Mouse (Mus musculus): ENCODE data around the gene Rsg1. TPM values are rescaled to one million over a fixed set of nuclear protein-coding genes. Genes with fewer than 3 reads are reported as not detected.

The Rsg1 gene
- polyA plus RNA-seq, 1 experiment from 2014 or later: 8.7 TPM

DNA sequence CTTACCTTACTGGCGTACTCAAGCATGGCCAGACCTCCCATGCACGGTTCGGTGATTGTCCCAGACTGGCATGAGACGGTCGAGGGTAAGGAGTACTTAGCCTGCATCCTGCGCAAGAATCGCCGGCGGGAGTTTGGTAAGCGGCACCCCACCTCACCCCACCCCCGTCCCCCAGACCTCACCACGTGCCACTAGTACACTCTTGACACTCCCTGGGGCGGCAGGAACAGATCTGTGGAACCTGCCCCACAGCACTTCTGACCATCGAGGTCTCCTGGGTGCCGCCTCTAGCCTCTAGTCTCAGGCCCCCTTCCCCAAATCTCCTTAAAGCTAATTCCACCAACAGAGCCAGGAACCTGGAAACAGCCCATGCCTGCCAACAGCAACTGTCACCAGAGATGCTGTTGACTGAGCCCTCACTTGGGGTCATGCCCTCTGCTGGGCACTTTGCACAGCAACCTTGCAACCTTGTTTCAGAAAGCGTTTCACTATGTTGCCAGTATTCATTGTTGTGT is 638 bp downstream of the Rsg1 start:
- H3K9ac ChIP-seq: peak overlapping the region; percentile 71
- peak; percentile 70 for ATAC-seq (replicated peaks)
- H3K36me3 ChIP-seq (replicated peaks): no peaks in the 10 kb centered on the region
- peak overlapping the region; percentile 93 for H3K4me2 ChIP-seq
- H3K4me1 ChIP-seq: peaks cover 15% of the 10 kb centered on the region
- H3K4me3 ChIP-seq: peak overlapping the region; percentile 63
- WGBS: 1% methylated on average over 16 of the region's 16 CpGs
- no peaks in the 10 kb centered on the region for H3K9me3 ChIP-seq
- peak overlapping the region; percentile 77; the same call in 1 of the 2 replicates for H3K27ac ChIP-seq
- H3K27me3 ChIP-seq (replicated peaks): no peaks in the 10 kb centered on the region

DNA sequence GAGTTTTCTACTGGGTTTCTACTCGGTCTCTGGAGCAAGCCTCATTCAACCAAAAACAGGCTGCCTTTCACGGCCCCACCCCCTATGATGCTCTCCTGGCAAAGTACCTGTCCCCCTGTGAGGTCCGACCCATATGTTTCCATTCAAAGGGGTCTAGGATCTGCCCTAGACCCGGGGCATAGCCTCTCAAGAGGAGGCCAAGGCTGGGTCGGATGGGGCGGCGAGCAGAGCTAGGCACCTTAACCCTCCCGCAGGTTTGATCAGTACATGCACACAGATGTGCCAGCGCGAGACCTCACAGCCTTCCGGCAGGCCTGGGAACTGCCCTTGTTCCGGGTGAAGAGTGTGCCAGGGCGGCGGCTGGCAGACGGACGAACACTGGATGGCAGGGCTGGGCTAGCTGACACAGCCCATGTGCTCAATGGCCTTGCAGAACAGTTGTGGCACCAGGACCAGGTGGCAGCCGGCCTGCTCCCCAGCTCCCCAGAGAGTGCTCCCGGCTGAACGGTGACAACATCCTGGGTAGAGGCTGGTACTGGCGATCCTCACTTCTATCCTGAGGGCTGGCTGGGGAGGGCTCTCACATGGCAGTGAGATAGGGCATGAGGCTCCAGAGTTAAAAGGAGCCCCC is 5.9 kb downstream of the Rsg1 start:
- H3K4me3 ChIP-seq: no peak overlapping the region
- 90% methylated on average over 20 of the region's 20 CpGs for WGBS
- peaks cover 2% of the 10 kb centered on the region for H3K4me1 ChIP-seq
- H3K9ac ChIP-seq: no peak overlapping the region
- H3K4me2 ChIP-seq: no peak overlapping the region
- no peaks in the 10 kb centered on the region for H3K27me3 ChIP-seq (replicated peaks)
- no peaks in the 10 kb centered on the region for H3K9me3 ChIP-seq
- no peaks in the 10 kb centered on the region for H3K36me3 ChIP-seq (replicated peaks)
- no peak overlapping the region for H3K27ac ChIP-seq
- no peak for ATAC-seq (replicated peaks)

DNA sequence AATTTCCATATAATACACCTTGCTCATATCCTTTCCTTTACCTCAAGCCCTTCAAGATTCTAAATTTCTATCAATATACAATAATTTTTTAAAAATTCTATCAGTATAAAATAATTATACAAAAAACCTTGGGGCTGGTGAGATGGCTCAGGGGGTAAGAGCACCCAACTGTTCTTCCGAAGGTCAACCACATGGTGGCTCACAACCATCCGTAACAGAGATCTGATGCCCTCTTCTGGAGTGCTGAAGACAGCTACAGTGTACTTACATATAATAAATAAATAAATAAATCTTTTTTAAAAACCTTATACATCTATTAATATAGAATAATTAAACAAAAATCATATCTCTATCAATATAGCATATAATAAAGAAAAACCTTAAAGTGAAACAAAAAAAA is 8.1 kb downstream of the Rsg1 start:
- Histone ChIP-seq H3K27ac (no peak overlapping the region), H3K4me2 (no peak overlapping the region), H3K9me3 (no peaks in the 10 kb centered on the region), H3K4me1 (no peaks in the 10 kb centered on the region), H3K4me3 (no peak overlapping the region), H3K36me3 (replicated peaks) (no peaks in the 10 kb centered on the region), H3K9ac (no peak overlapping the region), H3K27me3 (replicated peaks) (no peaks in the 10 kb centered on the region)
- WGBS: 78% methylated on average over 2 of the region's 2 CpGs
- ATAC-seq (replicated peaks): no peak

DNA sequence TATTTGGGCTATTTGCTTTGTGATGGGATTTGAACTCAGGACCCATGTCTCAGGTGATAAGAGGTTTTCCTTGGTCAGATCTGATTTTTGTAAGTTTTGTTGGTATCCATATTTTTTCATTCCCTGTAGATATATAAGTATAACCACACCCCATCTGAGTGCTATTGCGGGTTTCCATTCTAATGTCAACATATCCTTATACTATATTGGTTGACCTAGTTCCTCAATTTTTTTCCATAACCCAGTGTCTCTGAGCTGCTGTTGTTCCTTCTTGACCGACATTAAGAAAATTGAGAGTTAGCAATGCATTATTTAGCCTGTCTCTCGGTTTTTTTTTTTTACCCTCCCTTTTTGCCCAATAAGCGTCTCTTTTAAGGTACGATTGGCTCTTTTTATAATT is 9.0 kb downstream of the Rsg1 start:
- 92% methylated on average over 5 of the region's 5 CpGs for WGBS
- Histone ChIP-seq H3K27ac (no peak overlapping the region), H3K9ac (no peak overlapping the region), H3K27me3 (replicated peaks) (no peaks in the 10 kb centered on the region), H3K36me3 (replicated peaks) (no peaks in the 10 kb centered on the region), H3K4me3 (no peak overlapping the region), H3K4me1 (no peaks in the 10 kb centered on the region), H3K4me2 (no peak overlapping the region), H3K9me3 (no peaks in the 10 kb centered on the region)
- no peak for ATAC-seq (replicated peaks)

DNA sequence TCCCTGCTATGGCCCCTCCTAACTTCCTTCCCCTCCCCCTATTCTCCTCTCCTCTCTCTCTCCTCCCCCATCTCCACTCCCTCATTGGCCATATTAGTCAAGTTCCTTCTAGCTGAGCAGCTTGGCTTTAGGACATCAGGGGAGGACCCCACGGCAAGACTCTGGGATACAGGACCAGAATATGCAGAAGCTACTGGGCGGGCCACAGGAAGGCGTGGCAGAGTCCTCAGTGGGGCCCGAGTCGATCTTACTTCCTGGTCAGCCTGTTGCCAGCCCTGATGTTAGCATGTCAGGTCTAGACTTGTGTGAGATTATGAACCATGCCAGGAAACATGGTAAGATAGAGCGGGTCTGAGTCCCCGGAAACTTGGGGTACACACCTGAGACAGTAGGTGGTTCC is 14.9 kb downstream of the Rsg1 start:
- H3K9me3 ChIP-seq: no peaks in the 10 kb centered on the region
- no peaks in the 10 kb centered on the region for H3K36me3 ChIP-seq (replicated peaks)
- no peaks in the 10 kb centered on the region; the same call in 1 of the 2 replicates for H3K27me3 ChIP-seq (replicated peaks)
- H3K4me1 ChIP-seq: no peaks in the 10 kb centered on the region
- H3K9ac ChIP-seq: no peak overlapping the region
- H3K27ac ChIP-seq: no peak overlapping the region
- no peak overlapping the region for H3K4me3 ChIP-seq
- 93% methylated on average over 7 of the region's 7 CpGs for whole genome bisulfite sequencing
- no peak for ATAC-seq (replicated peaks)
- H3K4me2 ChIP-seq: no peak overlapping the region

DNA sequence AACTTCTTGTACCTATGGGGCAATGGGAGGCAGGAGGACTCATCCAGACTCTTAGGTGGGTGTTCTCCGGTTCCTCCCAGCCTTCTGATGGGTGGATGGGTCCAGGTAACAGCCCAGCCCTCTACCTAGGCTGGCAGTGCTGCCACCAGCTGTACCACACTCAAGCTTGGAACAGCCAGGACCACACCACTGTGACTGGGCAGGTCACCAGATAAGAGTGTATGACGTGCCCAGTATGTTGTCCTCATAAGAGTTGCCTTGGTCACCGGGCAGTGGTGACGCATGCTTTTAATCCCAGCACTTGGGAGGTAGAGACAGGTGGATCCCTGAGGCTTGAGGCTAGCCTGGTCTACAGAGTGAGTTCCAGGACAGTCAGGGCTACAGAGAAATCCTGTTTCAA is 19.4 kb downstream of the Rsg1 start:
- H3K9ac ChIP-seq: no peak overlapping the region
- H3K27ac ChIP-seq: no peak overlapping the region
- H3K9me3 ChIP-seq: no peaks in the 10 kb centered on the region
- no peak overlapping the region for H3K4me3 ChIP-seq
- WGBS: 90% methylated on average over 4 of the region's 4 CpGs
- H3K36me3 ChIP-seq (replicated peaks): no peaks in the 10 kb centered on the region
- no peaks in the 10 kb centered on the region for H3K4me1 ChIP-seq
- no peak for ATAC-seq (replicated peaks)
- peaks cover 10% of the 10 kb centered on the region for H3K27me3 ChIP-seq (replicated peaks)
- no peak overlapping the region for H3K4me2 ChIP-seq

DNA sequence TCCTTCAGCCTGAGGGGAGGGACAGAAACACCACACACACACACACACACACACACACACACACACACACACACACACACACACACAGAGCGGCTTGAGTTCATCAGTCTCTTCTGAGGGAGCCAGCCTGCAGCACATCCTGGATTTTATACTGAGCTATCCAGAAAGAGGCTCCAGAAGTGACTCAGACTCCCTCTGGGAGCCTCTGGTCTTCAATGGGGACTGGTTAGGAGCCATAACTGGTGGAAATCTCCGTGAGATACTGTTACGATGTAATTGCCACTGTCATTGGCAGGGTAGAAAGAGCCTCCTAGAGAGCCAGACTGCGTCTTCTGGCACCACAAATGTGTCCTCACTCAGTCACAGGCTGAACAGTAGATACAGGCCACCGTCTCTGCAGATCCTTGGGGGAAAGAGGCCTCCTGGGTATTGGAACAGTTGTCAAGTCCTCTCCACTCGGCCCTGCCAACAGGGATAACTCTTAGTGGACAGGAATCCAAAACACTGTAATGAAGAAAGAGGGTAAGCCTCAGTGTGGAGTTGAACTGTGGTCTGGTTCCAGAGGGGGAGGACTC is 21.9 kb downstream of the Rsg1 start:
- Histone ChIP-seq H3K4me3 (no peak overlapping the region), H3K9me3 (no peaks in the 10 kb centered on the region), H3K27ac (no peak overlapping the region), H3K4me1 (peaks cover 14% of the 10 kb centered on the region), H3K4me2 (no peak overlapping the region), H3K27me3 (replicated peaks) (peaks cover 31% of the 10 kb centered on the region), H3K36me3 (replicated peaks) (no peaks in the 10 kb centered on the region), H3K9ac (no peak overlapping the region)
- no peak for ATAC-seq (replicated peaks)
- WGBS: 78% methylated on average over 6 of the region's 6 CpGs

DNA sequence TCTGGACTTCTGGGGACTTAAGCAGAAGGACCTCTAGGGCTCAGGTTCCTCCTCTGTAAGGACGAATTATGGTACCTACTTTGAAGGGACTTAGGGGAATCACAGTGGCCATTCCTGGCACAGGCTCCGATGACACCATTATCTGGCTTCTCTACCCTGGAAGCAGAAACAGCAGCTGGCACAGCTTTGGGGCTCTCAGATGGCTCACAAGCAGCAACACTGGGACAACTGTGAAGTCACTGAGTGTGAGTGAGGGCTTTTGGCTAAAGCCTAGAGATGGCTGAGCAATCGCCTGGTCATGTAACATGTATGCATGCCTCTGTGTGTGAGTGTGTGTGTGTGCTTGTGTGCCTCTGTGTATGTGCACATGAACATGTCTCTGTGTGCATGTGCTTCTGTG is 23.1 kb downstream of the Rsg1 start:
- peaks cover 43% of the 10 kb centered on the region for H3K27me3 ChIP-seq (replicated peaks)

DNA sequence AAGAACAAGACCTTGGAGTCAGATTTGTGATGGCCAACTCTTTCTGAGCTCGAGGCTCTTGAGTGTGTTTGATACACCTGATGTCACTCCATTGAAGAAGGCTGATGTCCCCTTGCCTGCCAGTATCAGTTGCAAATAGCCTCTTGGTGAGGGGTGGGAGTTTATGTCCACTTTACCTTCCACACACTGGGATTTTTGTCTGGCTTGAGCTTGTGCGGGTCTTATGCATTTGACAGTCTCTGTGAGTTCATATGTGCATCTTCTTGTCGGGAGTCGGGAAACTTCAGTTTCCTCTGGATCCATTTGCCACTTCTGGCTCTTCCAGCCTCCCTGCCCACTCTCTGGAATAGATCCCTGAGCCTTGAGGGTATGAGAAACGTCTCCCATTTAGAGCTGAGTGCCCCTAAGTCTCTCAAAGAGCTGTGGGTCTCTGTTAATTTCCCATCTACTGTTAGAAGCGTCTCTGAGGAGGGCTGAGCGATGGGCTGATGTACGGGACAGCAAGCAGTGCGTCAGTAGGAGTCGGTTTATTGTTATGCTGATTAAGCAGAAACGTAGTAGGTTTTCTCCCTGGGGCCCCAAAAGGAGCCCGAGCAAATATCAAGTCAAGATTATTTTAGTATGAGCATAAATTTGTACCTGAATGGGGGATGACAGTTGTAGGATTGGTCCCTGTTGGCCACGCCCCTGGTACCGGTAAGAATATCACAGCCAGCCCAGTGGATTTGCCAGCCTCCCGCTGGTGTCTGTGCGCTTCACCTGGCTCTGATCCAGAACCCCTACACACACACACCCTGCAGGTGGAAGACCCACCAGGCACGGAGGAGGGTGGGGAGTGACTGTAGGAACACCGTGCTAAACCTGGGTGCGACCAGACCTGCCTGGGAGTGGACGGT is 25.0 kb downstream of the Rsg1 start:
- peaks cover 53% of the 10 kb centered on the region for H3K27me3 ChIP-seq (replicated peaks)
- 2% methylated on average over 20 of the region's 20 CpGs for WGBS
- peak overlapping the region; percentile 62 for H3K4me2 ChIP-seq
- peaks cover 22% of the 10 kb centered on the region for H3K4me1 ChIP-seq
- H3K4me3 ChIP-seq: peak overlapping the region; percentile 32
- H3K9me3 ChIP-seq: no peaks in the 10 kb centered on the region
- no peak; the same call in 1 of the 2 replicates for ATAC-seq (replicated peaks)
- H3K36me3 ChIP-seq (replicated peaks): no peaks in the 10 kb centered on the region
- no peak overlapping the region for H3K27ac ChIP-seq
- peak overlapping the region; percentile 20; the same call in 1 of the 2 replicates for H3K9ac ChIP-seq

More for the DNA sequence above, 23.1 kb downstream of the Rsg1 start:
- H3K36me3 ChIP-seq (replicated peaks): no peaks in the 10 kb centered on the region
- 82% methylated on average over 3 of the region's 3 CpGs for WGBS
- H3K4me1 ChIP-seq: peaks cover 14% of the 10 kb centered on the region
- no peak overlapping the region for H3K4me2 ChIP-seq
- no peak overlapping the region for H3K27ac ChIP-seq
- no peaks in the 10 kb centered on the region for H3K9me3 ChIP-seq
- no peak overlapping the region for H3K4me3 ChIP-seq
- no peak overlapping the region for H3K9ac ChIP-seq
- no peak for ATAC-seq (replicated peaks)

DNA sequence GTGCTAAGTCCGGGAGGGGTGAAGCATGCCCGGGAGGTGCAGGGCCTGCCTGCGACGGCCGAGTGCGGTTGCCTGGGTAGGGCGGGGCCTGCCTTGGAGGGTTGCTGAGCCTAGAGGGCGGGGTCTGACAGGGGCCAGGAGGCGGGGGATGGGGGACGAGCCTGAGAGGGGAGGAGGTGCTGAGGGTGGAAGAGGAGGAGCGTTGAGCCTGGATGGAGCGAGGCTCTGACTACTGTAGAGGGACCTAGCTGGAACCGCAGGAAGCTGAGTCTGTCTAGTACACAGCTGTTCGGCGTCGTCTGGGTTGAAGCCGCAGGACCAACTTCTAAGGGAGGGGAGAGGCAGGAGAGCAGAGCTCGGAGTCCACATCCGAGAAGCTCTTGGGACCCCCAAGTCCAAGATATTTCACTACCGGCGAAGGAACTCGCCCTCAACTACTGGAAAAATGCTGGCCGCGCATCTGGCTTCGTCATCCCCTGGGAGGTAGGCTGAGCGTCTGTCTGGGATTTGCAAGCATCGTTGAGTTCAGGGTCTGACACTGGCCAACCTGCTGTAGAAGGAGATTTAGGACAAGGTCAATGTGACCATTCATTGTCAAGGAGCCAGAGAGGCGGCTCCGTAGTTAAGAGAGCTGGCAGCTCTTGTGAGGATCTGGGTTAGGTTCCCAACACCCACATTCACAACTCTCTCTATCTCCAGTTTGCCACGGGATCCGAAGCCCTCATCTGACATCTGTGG is 25.8 kb downstream of the Rsg1 start, which contains the start of gene Arhgef19:
Gene Arhgef19 (plus strand): TSS at position 112 of the 738 bp plus-strand sequence.
- Histone ChIP-seq H3K4me1 (peaks cover 22% of the 10 kb centered on the region), H3K36me3 (replicated peaks) (no peaks in the 10 kb centered on the region), H3K27ac (no peak within 1 kb of the TSS), H3K27me3 (replicated peaks) (peaks cover 53% of the 10 kb centered on the region), H3K9me3 (no peaks in the 10 kb centered on the region), H3K4me2 (peak within 1 kb of the TSS; percentile 62), H3K9ac (peak within 1 kb of the TSS; percentile 20; the same call in 1 of the 2 replicates), H3K4me3 (peak within 1 kb of the TSS; percentile 32)
- peak; percentile 84 for ATAC-seq (replicated peaks)
- WGBS: 2% methylated on average over 31 of the region's 31 CpGs

DNA sequence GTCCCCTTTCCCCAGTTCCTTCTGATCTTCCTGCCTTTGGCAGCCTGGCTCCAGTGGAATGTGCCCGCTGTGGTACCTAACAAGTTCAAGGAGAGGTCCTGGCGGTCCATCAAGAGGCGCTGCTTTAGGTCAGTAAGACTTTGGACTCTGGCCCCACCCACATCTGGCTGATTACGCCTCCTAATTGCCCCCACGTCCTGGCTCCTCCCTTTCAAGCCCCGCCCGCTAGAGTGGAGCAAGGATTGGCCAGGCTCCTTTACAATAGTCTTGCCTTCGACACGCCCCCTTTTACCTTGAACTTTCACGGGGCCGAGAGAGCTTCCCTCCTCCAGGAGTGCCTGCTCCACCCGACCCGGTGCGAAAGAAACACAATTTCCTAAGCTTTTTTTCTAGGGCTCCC is 26.9 kb downstream of the Rsg1 start:
- H3K27me3 ChIP-seq (replicated peaks): peaks cover 59% of the 10 kb centered on the region
- no peak for ATAC-seq (replicated peaks)
- H3K9ac ChIP-seq: no peak overlapping the region
- H3K4me3 ChIP-seq: no peak overlapping the region
- peaks cover 30% of the 10 kb centered on the region for H3K4me1 ChIP-seq
- H3K9me3 ChIP-seq: no peaks in the 10 kb centered on the region
- H3K4me2 ChIP-seq: no peak overlapping the region
- no peaks in the 10 kb centered on the region for H3K36me3 ChIP-seq (replicated peaks)
- no peak overlapping the region for H3K27ac ChIP-seq
- 5% methylated on average over 14 of the region's 14 CpGs for WGBS

DNA sequence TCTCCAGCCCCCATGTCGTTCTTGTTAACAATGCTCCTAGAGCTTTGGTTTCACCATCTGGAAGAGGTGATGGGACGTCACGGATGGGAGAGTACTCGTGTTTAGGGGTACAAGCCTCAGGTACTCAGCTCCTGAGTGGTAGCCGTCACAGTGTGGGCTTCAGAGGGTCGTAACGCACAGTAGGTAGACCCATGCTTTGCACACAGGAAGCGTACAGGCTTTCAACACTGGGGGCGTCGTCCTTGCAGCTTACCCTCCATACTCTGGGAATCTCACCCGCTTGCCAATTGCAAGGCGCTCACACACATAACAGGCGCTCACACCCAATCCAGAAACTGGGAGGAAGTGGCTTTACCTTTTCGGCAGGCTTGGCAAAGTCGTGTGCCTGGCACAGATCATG is 28.1 kb downstream of the Rsg1 start:
- ATAC-seq (replicated peaks): no peak
- Histone ChIP-seq H3K27ac (no peak overlapping the region), H3K9me3 (no peaks in the 10 kb centered on the region), H3K27me3 (replicated peaks) (peaks cover 69% of the 10 kb centered on the region), H3K9ac (no peak overlapping the region), H3K36me3 (replicated peaks) (no peaks in the 10 kb centered on the region), H3K4me1 (peaks cover 41% of the 10 kb centered on the region), H3K4me3 (no peak overlapping the region), H3K4me2 (no peak overlapping the region)
- 28% methylated on average over 15 of the region's 15 CpGs for WGBS
